Mouse (Mus musculus) lung, postnatal 0 days (tissue): ENCODE measurements around the gene Cd6.

Experiments used
- CTCF ChIP-seq: IDR thresholded peaks from 2 replicates; pipeline ENCODE4 v1.5.1; 2016; ENCODE audit warnings: antibody characterized with exemption, mild to moderate bottlenecking
- EP300 ChIP-seq: IDR thresholded peaks from 2 replicates; pipeline ENCODE4 v1.6.1; 2016; ENCODE audit warnings: antibody characterized with exemption, mild to moderate bottlenecking, control low read depth

DNA sequence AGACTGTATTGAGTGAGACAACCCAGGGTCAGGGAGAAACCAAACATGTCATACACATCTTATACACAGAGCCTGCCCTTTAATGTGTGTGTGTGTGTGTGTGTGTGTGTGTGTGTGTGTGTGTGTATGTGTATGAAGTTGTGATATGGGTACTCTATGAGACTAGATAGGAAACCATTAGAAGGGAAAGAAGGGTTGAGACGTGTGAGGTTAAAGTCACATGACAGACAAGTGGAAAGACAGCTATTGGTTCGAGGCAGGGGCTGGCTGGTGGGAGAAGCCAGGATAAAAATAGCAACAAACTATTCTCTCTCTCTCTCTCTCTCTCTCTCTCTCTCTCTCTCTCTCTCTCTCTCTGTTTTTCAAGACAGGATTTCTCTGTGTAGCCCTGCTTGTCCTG, 13.4 kb downstream of the Cd6 start:
- TF ChIP-seq CTCF (no peak), EP300 (no peak)
